Mouse (Mus musculus): Measurements from ENCODE around the gene Rpl24. TPM values are rescaled to one million over a fixed set of nuclear protein-coding genes. Genes with fewer than 3 reads are reported as not detected.
"Not testable (repeated sequence)": the region's sequence is repeated elsewhere in the genome, so short reads cannot be mapped to it uniquely, and the experiment has no call there.

Gene Rpl24
- polyA plus RNA-seq, 1 experiment: 1,568 TPM

DNA sequence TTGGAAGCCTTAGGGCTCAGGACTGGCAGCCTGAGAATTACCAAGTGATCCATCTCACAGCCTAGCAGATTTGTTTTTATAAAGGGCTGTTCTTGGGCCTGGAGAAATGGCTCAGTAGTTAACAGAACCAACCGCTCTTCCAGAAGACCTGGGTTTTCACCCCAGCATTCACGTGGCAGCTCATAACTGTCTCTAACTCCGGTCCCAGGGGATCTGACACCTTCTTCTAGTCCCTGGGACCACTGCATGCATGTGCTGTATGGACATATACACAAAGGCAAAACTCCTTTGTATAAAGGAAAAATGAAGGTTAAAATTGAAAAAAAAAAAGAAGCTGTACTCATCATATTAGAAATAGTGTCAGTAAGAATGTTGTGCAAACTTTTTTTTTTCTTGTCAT lies 15.6 kb upstream of the Rpl24 start:
- Histone ChIP-seq H3ac (ENCODE audit: control insufficient read depth, insufficient read length, low read depth) (no peak overlapping the region), H3K79me2 (ENCODE audit: control insufficient read depth, insufficient read depth) (no peaks in the 10 kb centered on the region), H3K79me3 (ENCODE audit: low read depth) (no peaks in the 10 kb centered on the region), H3K36me3 (ENCODE audit: control insufficient read depth, insufficient read depth) (no peaks in the 10 kb centered on the region), H3K4me3 (ENCODE audit: insufficient read depth, poor library complexity, severe bottlenecking) (no peak overlapping the region), H3K27me3 (ENCODE audit: control insufficient read depth, insufficient read depth, insufficient read length) (no peaks in the 10 kb centered on the region)
- TF ChIP-seq CEBPB (IDR thresholded peaks at IDR 0.05; ENCODE audit: low read depth) (no peak), MAX (IDR thresholded peaks at IDR 0.05) (no peak), MYOG (IDR thresholded peaks at IDR 0.05; ENCODE audit: control insufficient read depth, extremely low read depth, insufficient read length) (no peak), FOSL1 (IDR thresholded peaks at IDR 0.05; ENCODE audit: insufficient read depth, low read length, poor library complexity, severe bottlenecking) (no peak), CTCF (IDR thresholded peaks at IDR 0.05; ENCODE audit: control insufficient read depth, insufficient read depth, insufficient read length) (no peak), USF1 (IDR thresholded peaks at IDR 0.05; ENCODE audit: low read depth) (no peak), MYOD1 (IDR thresholded peaks at IDR 0.05; ENCODE audit: control insufficient read depth, insufficient read length, low read depth) (no peak)

DNA sequence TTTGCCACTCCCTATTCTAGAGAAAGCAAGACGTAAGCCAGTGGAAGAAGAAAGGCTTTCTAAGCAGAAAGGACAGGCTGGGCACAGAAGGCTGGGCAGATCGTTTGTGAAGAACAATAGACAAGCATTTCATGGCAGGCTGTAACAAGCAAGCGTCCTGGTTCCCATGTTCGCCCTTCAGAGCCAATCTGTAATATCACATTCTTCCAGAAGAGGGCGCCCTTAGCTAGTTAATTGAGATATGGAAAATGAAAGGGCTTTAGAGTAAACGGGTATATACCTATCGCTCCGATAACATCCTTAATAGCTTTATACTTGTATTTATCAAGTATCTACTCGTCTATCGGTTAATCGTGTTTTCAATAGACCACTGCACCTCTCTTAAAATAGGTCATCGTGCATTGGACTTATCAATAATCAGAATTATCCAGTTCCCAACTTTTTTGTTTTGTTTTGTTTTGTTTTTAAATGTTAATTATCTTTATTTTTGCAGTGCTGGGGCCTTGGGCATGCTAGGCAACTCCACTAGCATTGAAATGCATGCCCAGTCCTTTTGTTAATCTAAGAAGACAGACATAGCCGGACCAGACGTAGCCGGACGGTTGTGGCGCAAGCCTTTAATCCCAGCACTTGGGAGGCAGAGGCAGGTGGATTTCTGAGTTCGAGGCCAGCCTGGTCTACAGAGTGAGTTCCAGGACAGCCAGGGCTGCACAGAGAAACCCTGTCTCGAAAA lies 15.0 kb upstream of the Rpl24 start:
- H3K79me2 ChIP-seq (ENCODE audit: control insufficient read depth, insufficient read depth): no peaks in the 10 kb centered on the region
- no peaks in the 10 kb centered on the region for H3K79me3 ChIP-seq (ENCODE audit: low read depth)
- H3K36me3 ChIP-seq (ENCODE audit: control insufficient read depth, insufficient read depth): no peaks in the 10 kb centered on the region
- no peak overlapping the region for H3K4me3 ChIP-seq (ENCODE audit: insufficient read depth, poor library complexity, severe bottlenecking)
- H3ac ChIP-seq (ENCODE audit: control insufficient read depth, insufficient read length, low read depth): no peak overlapping the region
- H3K27me3 ChIP-seq (ENCODE audit: control insufficient read depth, insufficient read depth, insufficient read length): no peaks in the 10 kb centered on the region
- TF ChIP-seq CTCF (IDR thresholded peaks at IDR 0.05; ENCODE audit: control insufficient read depth, insufficient read depth, insufficient read length): no peak
- TF ChIP-seq MYOD1 (IDR thresholded peaks at IDR 0.05; ENCODE audit: control insufficient read depth, insufficient read length, low read depth): no peak
- TF ChIP-seq FOSL1 (IDR thresholded peaks at IDR 0.05; ENCODE audit: insufficient read depth, low read length, poor library complexity, severe bottlenecking): no peak
- TF ChIP-seq USF1 (IDR thresholded peaks at IDR 0.05; ENCODE audit: low read depth): no peak
- no peak for TF ChIP-seq MAX (IDR thresholded peaks at IDR 0.05)
- TF ChIP-seq MYOG (IDR thresholded peaks at IDR 0.05; ENCODE audit: control insufficient read depth, extremely low read depth, insufficient read length): no peak
- TF ChIP-seq CEBPB (IDR thresholded peaks at IDR 0.05; ENCODE audit: low read depth): no peak

DNA sequence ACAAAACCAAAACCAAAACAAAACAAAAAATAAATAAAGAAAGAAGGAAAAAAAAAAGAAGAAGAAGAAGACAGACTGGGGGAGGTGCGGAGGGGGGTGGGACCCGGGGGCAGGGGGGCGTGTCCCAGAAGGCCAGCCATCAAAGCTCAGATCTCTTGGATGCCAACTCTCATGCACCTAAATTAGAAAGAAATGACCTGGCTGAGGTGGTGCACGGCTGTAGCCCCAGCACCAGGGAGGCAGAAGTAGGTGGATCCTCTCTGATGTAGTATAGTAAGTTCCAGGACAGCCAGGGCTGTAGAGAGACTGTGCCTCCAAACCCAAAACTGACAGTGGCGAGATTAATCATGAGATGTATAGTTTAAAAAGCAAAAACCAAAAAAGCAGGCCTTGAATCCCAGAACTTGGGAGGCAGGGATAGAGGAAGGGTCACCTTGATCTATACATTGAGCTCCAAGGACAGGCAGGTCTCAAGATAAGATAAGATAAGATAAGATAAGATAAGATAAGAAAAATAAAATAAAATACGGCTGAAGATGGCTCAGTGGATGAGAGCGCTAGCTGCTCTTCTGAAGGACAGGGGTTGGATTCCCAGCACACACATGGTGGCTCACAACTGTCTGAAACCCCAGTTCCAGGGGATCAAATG lies 14.3 kb upstream of the Rpl24 start:
- Histone ChIP-seq H3K79me2 (ENCODE audit: control insufficient read depth, insufficient read depth) (no peaks in the 10 kb centered on the region), H3K4me3 (ENCODE audit: insufficient read depth, poor library complexity, severe bottlenecking) (no peak overlapping the region), H3K79me3 (ENCODE audit: low read depth) (no peaks in the 10 kb centered on the region), H3K27me3 (ENCODE audit: control insufficient read depth, insufficient read depth, insufficient read length) (no peaks in the 10 kb centered on the region), H3ac (ENCODE audit: control insufficient read depth, insufficient read length, low read depth) (no peak overlapping the region), H3K36me3 (ENCODE audit: control insufficient read depth, insufficient read depth) (no peaks in the 10 kb centered on the region)
- TF ChIP-seq CEBPB (IDR thresholded peaks at IDR 0.05; ENCODE audit: low read depth): no peak
- no peak for TF ChIP-seq USF1 (IDR thresholded peaks at IDR 0.05; ENCODE audit: low read depth)
- no peak for TF ChIP-seq MYOD1 (IDR thresholded peaks at IDR 0.05; ENCODE audit: control insufficient read depth, insufficient read length, low read depth)

DNA sequence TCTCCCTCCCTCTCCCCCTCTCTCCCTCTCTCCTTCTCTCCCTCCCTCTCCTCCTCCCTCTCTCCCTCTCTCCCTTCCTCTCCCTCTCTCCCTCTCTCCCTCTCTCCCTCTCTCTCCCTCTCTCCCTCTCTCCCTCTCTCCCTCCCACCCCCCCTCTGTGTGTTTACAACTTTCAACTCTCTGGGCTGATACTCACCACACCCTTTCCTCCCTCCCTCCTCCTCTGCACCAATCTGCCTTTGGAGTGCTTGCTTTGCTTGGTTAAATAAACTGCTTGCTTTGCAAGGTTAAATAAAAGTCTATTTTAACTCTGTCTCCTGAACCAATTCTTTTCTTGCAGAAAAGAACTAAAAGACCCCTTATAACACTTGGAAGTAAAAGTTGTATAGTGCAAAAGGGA lies 13.3 kb upstream of the Rpl24 start:
- no peaks in the 10 kb centered on the region for H3K27me3 ChIP-seq (ENCODE audit: control insufficient read depth, insufficient read depth, insufficient read length)
- no peak overlapping the region for H3ac ChIP-seq (ENCODE audit: control insufficient read depth, insufficient read length, low read depth)
- no peaks in the 10 kb centered on the region for H3K79me2 ChIP-seq (ENCODE audit: control insufficient read depth, insufficient read depth)
- H3K4me3 ChIP-seq (ENCODE audit: insufficient read depth, poor library complexity, severe bottlenecking): no peak overlapping the region
- TF ChIP-seq FOSL1 (IDR thresholded peaks at IDR 0.05; ENCODE audit: insufficient read depth, low read length, poor library complexity, severe bottlenecking) (no peak), MYOD1 (IDR thresholded peaks at IDR 0.05; ENCODE audit: control insufficient read depth, insufficient read length, low read depth) (no peak), USF1 (IDR thresholded peaks at IDR 0.05; ENCODE audit: low read depth) (no peak), MAX (IDR thresholded peaks at IDR 0.05) (no peak), CEBPB (IDR thresholded peaks at IDR 0.05; ENCODE audit: low read depth) (no peak), CTCF (IDR thresholded peaks at IDR 0.05; ENCODE audit: control insufficient read depth, insufficient read depth, insufficient read length) (no peak), MYOG (IDR thresholded peaks at IDR 0.05; ENCODE audit: control insufficient read depth, extremely low read depth, insufficient read length) (no peak)
- no peaks in the 10 kb centered on the region for H3K36me3 ChIP-seq (ENCODE audit: control insufficient read depth, insufficient read depth)
- no peaks in the 10 kb centered on the region for H3K79me3 ChIP-seq (ENCODE audit: low read depth)

DNA sequence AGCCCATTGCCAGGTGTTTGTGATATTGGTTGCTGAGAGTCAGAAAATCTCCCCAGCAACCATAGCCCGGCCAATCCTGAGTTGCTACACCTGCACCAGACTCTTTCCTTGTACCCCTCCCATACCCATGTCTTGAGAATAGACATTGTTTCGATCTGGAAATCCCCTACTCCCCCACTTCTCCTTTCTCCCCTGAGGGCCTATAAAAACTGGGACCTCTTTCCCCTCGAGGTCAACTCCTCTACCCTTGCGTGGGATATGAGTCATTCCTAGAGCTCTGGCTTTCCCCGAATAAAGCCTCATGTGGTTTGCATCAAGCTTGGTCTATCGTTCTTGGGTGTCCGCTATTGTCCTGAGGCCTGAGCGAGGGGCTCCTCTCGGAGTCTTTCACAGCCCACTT lies 11.9 kb upstream of the Rpl24 start:
- H3K79me3 ChIP-seq (ENCODE audit: low read depth); H3K36me3 ChIP-seq (ENCODE audit: control insufficient read depth, insufficient read depth); H3ac ChIP-seq (ENCODE audit: control insufficient read depth, insufficient read length, low read depth); H3K4me3 ChIP-seq (ENCODE audit: insufficient read depth, poor library complexity, severe bottlenecking); H3K79me2 ChIP-seq (ENCODE audit: control insufficient read depth, insufficient read depth); H3K27me3 ChIP-seq (ENCODE audit: control insufficient read depth, insufficient read depth, insufficient read length): not testable (repeated sequence)

DNA sequence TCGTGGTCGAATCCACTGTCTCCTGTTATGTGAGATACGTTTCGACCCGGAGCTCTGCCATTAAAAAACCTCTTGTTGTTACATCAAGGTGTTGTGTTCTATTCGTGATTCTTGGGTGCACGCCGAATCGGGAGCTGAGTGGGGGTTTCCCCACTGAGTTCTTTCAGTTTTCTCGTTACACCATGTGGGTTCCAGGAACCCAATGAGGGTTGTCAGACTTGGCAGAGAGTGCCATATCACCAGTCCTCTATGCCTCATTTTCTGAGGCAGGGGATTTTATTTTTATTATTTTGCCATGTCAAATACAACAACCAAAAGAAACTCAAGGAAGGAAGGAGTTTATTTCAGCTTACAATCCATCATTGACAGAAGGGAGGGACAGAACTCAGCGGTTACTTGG lies 3.0 kb upstream of the Rpl24 start:
- Histone ChIP-seq H3K79me3 (ENCODE audit: low read depth) (peaks cover 16% of the 10 kb centered on the region), H3K36me3 (ENCODE audit: control insufficient read depth, insufficient read depth) (peaks cover 12% of the 10 kb centered on the region), H3K79me2 (ENCODE audit: control insufficient read depth, insufficient read depth) (peaks cover 19% of the 10 kb centered on the region)
- H3ac ChIP-seq (ENCODE audit: control insufficient read depth, insufficient read length, low read depth); H3K4me3 ChIP-seq (ENCODE audit: insufficient read depth, poor library complexity, severe bottlenecking); H3K27me3 ChIP-seq (ENCODE audit: control insufficient read depth, insufficient read depth, insufficient read length): not testable (repeated sequence)

Data from C2C12 (cell line).